Mouse (Mus musculus) natural killer cell, adult 2 months (primary cell): ENCODE measurements around the gene Gm8332.
"Not testable (repeated sequence)": the region's sequence is repeated elsewhere in the genome, so short reads cannot be mapped to it uniquely, and the experiment has no call there.

Source experiments
- DNase-seq, 2 experiments: peaks; one replicate each; pipeline ENCODE4 v3.0.0; 2022; ENCODE audit warnings: low spot score in 2 of 2

Gm8332 gene

DNA sequence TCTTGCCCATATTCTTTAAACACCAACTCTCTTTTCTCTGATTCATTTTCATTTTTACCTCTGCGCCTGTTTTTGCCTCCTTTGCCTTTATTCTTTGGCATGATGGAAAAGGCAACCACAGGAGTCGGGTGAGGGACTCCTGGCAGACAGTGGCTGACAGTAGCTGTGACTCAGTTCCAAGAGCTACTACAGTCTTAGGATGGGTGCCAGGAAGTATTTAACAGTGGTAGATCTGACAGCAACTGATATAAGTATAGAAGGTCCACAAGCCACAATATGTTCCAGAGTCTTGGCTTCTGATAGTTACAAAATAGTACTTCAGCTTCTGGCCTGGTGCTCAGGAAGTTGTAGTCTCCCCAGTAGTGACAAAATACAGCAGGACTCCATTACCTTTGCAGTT is at the start of gene Gm8332:
Gene Gm8332, minus strand, starts transcription at position 101 of the 400 bp plus-strand sequence.
- not testable (repeated sequence) for DNase-seq

DNA sequence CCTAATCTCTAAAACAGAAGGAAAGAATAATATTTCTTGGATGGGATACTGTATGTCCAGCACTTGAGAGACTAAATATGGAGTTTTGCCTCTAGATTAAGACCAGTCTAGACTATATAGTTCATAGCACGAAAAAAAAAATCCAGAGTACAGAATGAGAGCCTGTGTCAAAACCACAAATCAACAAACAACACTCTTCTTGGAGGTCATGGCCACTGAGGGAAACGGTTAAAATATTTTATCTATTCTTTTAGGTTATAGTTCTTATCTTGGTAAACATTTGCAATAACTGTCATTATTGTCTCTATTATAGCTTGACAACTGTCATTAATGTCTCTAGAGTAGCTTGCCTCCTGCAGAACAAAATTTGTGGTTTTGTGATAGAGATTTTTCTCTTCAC is 47.3 kb upstream of the Gm8332 start:
- DNase-seq, result not testable (repeated sequence)

DNA sequence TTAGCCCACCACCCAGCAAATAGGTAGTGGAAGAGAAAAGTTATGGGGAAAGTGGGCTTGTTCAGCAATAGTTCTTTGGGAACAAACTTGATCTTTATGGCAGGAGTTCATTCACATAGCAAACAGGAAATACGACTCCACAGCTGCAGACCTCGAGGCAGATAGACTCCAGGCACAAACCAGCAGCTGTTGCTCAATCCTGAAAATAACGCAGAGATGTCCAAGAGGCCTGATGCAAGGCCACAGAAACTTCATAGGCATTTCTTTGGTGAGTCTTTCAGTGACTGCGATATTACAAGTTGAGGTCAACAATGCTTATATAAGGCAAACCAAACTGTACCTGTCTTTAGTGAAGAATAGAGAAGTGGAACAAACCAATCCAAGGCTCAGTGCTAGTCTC is 43.2 kb upstream of the Gm8332 start:
- DNase-seq, result not testable (repeated sequence)

DNA sequence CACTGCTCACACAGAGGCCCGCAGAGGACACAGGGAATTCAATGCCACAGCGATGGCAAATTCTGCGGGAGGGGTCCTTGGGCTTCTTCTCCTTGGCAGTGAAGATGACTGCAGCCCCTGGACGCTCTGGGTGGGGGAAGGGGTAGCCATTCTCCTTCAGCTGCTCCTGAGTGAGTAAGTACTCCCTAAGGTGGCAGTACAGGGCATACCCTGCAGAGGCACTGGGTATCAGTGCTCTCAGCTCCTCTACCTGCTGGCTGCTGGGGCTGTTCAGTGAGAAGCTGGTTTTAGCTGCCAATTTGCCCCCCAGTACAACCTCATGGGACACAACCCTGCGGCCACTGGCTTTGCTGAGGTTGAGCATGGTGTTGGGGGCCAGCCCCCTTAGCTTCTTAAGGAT is 35.3 kb upstream of the Gm8332 start:
- not testable (repeated sequence) for DNase-seq

DNA sequence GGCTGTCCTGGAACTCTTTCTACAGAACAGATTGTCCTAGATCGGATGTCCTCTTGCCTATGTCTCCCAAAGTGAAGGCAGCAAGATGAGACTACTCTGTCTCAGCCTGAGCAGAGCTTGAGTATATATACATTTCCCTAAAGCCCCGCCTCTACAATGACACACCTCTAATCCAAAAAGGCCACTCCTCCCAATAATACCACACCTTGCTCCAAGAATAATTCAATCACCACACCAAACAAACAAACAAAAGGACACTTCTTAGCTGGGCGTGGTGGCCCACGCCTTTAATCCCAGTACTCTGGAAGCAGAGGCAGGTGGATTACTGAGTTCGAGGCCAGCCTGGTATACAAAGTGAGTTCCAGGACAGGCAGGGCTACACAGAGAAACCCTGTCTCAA is 24.5 kb upstream of the Gm8332 start, which contains the start of gene Gm5662:
Gene Gm5662, minus strand, starts transcription at position 101 of the 400 bp plus-strand sequence.
- DNase-seq, result not testable (repeated sequence)

DNA sequence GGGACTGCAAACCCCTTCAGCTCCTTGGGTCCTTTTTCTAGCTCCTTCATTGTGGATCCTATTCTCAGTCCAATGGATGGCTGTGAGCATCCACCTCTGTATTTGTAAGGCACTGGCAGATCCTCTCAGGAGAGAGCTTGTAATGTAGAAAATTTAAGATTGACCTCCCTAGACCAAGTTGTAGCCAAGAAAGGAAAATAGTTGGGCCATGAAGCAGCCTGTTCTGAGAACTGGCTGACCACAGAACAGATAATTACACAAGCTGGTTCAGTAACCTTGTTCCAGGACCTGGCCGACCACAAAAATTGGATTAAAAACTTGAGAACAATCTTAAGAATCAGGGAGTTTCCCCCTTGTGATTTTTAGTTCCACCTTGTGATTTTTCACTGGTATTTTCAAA is 7.3 kb upstream of the Gm8332 start:
- DNase-seq, result no peak

DNA sequence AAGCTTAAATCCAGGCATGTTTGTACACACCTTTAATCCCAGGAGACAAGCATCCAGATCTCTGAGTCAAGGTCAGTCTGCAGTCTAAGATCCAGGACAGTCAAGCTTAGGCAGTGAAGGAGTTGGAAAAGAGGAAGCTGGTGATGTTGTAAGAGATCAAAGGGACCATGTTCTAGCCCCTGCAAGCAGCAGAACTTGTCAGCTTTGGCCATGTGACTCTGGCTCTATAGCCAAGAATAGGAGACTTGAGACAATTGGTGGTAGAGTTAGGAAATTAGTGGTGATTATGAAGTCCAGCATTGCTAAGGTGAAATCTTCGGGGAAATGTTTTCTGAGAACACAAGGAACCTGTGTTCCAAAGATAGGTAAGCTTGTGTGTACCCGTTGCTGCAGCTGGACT is 6.0 kb upstream of the Gm8332 start:
- DNase-seq, result not testable (repeated sequence)

DNA sequence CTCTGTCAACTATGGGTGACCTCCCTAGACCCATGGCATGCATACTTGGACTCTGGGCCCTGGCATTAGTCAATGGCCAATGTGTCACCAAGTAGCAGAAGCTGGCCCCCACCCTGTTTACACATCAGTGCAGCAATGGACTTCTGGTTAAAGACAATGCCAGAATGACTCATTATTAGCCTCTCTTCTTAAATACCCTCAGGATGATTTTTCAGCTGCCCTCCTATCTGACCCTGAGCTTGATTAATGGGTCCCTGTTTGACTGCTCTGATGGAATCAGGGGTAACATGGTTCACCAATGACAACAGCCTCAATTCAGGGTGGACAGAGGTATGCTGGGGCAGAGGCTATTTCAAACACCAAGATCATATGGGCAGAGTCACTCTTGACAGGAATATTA is 4.1 kb downstream of the Gm8332 start:
- DNase-seq, result not testable (repeated sequence)

DNA sequence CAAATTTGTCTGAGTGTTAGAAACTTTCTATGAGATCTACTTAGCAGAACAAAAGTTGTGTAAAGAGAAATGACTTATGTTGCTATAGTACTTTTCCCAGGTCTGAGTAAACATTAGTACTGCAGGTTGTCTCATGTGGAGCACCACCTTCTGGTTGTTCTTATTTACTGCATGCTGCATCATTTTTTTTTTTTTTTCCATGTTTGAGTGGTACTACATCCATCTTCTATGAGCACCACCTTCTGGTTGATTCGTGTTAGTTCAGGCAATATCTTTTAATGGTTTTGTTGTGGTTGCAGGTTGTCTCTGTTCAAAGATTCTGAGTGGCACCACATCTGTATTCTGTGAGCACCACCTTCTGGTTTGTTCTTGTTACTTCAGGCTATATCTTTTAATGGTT is 7.0 kb downstream of the Gm8332 start:
- not testable (repeated sequence) for DNase-seq

DNA sequence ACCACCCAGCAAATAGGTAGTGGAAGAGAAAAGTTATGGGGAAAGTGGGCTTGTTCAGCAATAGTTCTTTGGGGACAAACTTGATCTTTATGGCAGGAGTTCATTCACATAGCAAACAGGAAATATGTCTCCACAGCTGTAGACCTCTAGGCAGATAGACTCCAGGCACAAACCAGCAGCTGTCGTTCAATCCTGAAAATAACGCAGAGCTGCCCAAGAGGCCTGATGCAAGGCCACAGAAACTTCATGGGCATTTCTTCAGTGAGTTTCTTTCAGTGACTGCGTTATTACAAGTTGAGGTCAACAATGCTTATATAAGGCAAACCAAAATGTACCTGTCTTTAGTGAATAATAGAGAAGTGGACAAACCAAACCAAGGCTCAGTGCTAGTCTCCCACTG is 30.5 kb downstream of the Gm8332 start:
- no peak for DNase-seq

DNA sequence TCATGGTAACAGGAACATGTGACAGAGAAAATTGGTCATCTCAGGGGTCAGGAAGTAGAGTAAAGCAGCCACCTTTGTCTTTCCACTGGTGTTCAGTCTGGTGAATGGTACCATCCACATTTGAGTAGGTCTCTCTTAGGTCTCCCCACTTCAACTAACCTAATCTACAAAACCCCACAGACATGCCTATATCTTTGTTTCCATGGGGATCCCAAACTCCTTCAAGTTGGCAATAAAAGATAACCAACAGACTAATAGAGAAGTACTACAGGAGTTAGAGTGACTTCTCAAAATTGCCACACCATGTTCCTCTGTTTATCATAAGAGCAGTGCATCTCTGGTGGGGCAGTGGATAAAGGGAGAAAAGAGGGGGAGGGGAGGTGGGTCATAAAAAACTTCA is 31.8 kb downstream of the Gm8332 start:
- not testable (repeated sequence) for DNase-seq

DNA sequence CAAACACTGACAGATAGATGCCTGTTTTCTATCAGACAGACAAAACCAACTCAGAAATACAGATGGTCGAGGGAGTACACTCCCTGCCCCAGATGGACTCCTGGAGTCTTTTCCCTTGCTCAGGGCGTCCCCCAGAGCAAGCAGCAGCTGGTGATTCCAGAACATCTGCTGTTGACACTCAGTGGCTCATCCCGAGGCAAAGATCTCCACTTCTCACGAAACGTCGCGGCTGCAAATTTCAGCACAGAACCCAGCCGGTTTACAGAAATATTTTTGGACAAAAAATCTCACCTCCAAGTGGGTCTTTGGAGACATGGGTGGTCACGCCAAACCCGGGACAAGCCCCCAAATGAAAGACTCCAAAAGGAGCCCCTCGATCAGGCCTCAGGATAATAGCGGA is 35.3 kb downstream of the Gm8332 start:
- no peak for DNase-seq

DNA sequence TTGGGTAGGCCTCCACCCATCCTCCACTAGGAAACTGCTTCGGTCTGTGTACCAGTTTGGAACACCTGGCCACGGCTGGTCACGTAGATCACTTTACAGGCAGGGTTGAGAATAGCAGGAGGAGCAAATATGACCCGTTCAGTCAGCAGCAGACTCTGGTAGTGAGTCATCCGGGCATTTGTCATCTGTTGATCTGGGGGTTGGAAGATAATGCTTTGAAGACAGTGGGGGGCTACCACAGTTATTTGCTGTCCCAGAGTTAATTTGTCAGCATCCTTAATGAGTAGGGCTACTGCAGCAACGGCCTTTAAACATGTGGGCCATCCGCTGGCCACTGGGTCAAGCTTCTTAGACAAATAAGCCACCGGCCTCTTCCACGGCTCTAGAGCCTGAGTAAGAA is 38.4 kb downstream of the Gm8332 start:
- DNase-seq, result not testable (repeated sequence)

DNA sequence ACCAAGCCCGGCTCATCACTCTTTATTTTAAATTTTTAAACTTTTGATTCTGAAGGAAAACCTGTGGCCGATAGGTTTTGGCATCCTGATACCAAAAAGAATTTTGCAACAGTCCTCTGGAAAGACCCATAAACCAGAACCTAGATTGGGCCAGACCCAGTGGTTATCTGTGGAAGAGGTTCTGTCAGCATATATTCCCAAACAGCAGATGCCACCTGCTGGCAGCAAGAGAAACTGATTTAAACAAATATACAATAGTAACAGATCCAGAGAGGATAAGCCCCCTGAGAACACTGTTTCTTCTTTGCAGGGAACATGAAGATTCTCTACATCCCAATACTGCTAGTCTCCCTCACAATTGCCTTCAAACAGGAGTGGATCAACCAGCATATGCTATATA is 47.0 kb downstream of the Gm8332 start:
- DNase-seq, result no peak
